Mouse (Mus musculus) embryonic facial prominence, embryonic 12.5 days (tissue): ENCODE results near the gene Sncg. TPM values are rescaled to one million over a fixed set of nuclear protein-coding genes. Genes with fewer than 3 reads are reported as not detected.

Experiments
- ATAC-seq: fragments of 200-750 bp; cut with Nextera tagmentation; 2 replicates; pipeline ENCODE4 v1.8.0; 2017; ENCODE audit not compliant: insufficient number of reproducible peaks, insufficient read depth, low FRiP score, low TSS enrichment
- H3K27ac ChIP-seq: fragments of 300-500 bp; sonication (generic); 2 replicates; pipeline ENCODE4 v1.5.1; 2016; ENCODE audit warnings: mild to moderate bottlenecking
- H3K27me3 ChIP-seq: fragments of 300-500 bp; sonication (generic); 2 replicates; pipeline ENCODE4 v1.6.1; 2016; ENCODE audit warnings: mild to moderate bottlenecking, moderate library complexity
- H3K36me3 ChIP-seq: fragments of 300-500 bp; sonication (generic); 2 replicates; pipeline ENCODE4 v1.6.1; 2016; ENCODE audit warnings: mild to moderate bottlenecking
- H3K4me1 ChIP-seq: fragments of 300-500 bp; sonication (generic); 2 replicates; pipeline ENCODE4 v1.6.1; 2016
- H3K4me2 ChIP-seq: fragments of 300-500 bp; sonication (generic); replicated peaks from 2 replicates; pipeline ENCODE4 v1.6.1; 2016; ENCODE audit warnings: mild to moderate bottlenecking, moderate library complexity
- H3K4me3 ChIP-seq: fragments of 300-500 bp; sonication (generic); 2 replicates; pipeline ENCODE4 v1.5.1; 2016; ENCODE audit warnings: mild to moderate bottlenecking
- H3K9ac ChIP-seq: fragments of 300-500 bp; sonication (generic); 2 replicates; pipeline ENCODE4 v1.6.1; 2016; ENCODE audit warnings: mild to moderate bottlenecking, moderate library complexity
- H3K9me3 ChIP-seq: fragments of 300-500 bp; sonication (generic); 2 replicates; pipeline ENCODE4 v1.6.1; 2016; ENCODE audit warnings: mild to moderate bottlenecking, moderate library complexity
- WGBS: fragments of 180-500 bp; shearing (Covaris S2); methylation state at CpG from one replicate; pipeline ENCODE4 v1.1.7; 2016; 5-methylcytosine and 5-hydroxymethylcytosine counted together
- polyA plus RNA-seq: library from polyadenylated mRNA; unstranded; fragments of >200 nt; fragmentation: Nextera tagmentation; extraction: Ambion mirVana; gene quantifications from 2 replicates; pipeline ENCODE4 v1.2.1, GENCODE M21; 2016

Sncg gene
- polyA plus RNA-seq, 1 experiment from 2014 or later = 67.0 TPM

DNA sequence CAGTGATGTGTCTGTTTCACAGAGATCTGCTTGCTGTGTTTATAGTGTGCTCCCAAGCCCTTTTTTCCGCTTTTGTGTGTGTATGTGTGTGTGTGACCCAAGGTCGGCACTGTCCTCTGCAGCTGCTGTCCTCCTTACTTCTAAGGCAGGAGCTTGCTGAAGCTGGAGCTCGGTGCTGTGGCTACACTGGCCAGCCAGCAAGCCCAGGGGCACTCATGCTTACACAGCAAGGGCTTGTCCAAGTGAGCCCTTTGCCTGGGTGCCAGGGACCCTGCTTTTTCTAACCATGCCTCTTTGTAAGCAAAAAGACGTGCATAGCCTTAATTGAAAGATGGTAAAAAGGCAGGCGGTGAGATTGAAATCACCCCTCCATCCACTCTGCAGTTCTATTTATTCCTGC is 42.1 kb downstream of the Sncg start:
- no peak overlapping the region for H3K9ac ChIP-seq
- H3K27me3 ChIP-seq = no peaks in the 10 kb centered on the region
- 91% methylated on average over 5 of the region's 5 CpGs for WGBS
- no peaks in the 10 kb centered on the region for H3K4me1 ChIP-seq
- no peaks in the 10 kb centered on the region for H3K9me3 ChIP-seq
- ATAC-seq = no peak
- H3K27ac ChIP-seq = no peak overlapping the region
- H3K36me3 ChIP-seq = peaks cover 76% of the 10 kb centered on the region
- H3K4me2 ChIP-seq = no peak overlapping the region
- no peak overlapping the region for H3K4me3 ChIP-seq

- 90% methylated on average over 3 of the region's 3 CpGs for WGBS
- Histone ChIP-seq H3K9me3 (no peaks in the 10 kb centered on the region), H3K36me3 (peaks cover 70% of the 10 kb centered on the region)
These were observed 42.7 kb downstream of the Sncg start for GRCm38 (mm10) chr14:34331886-34332285.

GRCm38 (mm10) chr14:34330657-34331158 is 43.9 kb downstream of the Sncg start:
- WGBS = 94% methylated on average over 9 of the region's 9 CpGs
- ATAC-seq = no peak
- Histone ChIP-seq H3K4me1 (no peaks in the 10 kb centered on the region), H3K4me2 (no peak overlapping the region), H3K9ac (no peak overlapping the region), H3K27me3 (no peaks in the 10 kb centered on the region), H3K4me3 (no peak overlapping the region), H3K36me3 (peaks cover 62% of the 10 kb centered on the region), H3K9me3 (no peaks in the 10 kb centered on the region), H3K27ac (no peak overlapping the region)

More at GRCm38 (mm10) chr14:34331886-34332285, 42.7 kb downstream of the Sncg start:
- Histone ChIP-seq H3K9ac (no peak overlapping the region), H3K27me3 (no peaks in the 10 kb centered on the region), H3K4me1 (no peaks in the 10 kb centered on the region), H3K4me2 (no peak overlapping the region), H3K27ac (no peak overlapping the region), H3K4me3 (no peak overlapping the region)
- no peak for ATAC-seq

- H3K9ac ChIP-seq = no peak overlapping the region
- no peaks in the 10 kb centered on the region for H3K9me3 ChIP-seq
- H3K4me3 ChIP-seq = no peak overlapping the region
- H3K4me2 ChIP-seq = no peak overlapping the region
- ATAC-seq = no peak
- WGBS = 94% methylated on average over 1 of the region's 1 CpGs
- peaks cover 57% of the 10 kb centered on the region for H3K36me3 ChIP-seq
- no peak overlapping the region for H3K27ac ChIP-seq
- no peaks in the 10 kb centered on the region for H3K4me1 ChIP-seq
- no peaks in the 10 kb centered on the region for H3K27me3 ChIP-seq
These were observed 47.0 kb downstream of the Sncg start for GRCm38 (mm10) chr14:34327618-34328017.

DNA sequence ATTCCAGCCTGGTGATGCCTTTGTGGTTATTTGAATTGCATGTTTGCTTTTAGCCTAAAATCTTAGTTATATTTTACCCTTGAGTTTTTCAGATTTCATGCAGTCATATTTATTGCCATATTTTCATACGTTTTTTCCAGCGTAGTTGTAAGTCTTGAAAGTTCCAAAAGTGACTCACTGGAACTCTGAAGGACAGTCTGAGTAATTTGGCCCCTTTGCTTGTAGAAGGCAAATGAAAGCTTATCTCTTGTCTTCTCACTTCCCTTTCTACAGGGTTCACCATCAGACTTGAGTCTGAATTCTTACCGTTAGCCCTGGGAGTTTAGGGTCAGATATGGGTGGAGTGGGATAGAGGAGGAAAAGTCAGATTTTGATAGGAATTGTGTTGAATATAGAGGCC is 48.0 kb downstream of the Sncg start:
- no peak overlapping the region for H3K4me3 ChIP-seq
- WGBS = 93% methylated on average over 3 of the region's 3 CpGs
- H3K36me3 ChIP-seq = peaks cover 51% of the 10 kb centered on the region
- no peaks in the 10 kb centered on the region for H3K9me3 ChIP-seq
- H3K4me2 ChIP-seq = no peak overlapping the region
- H3K27ac ChIP-seq = no peak overlapping the region
- H3K4me1 ChIP-seq = no peaks in the 10 kb centered on the region
- ATAC-seq = no peak
- no peak overlapping the region for H3K9ac ChIP-seq
- H3K27me3 ChIP-seq = no peaks in the 10 kb centered on the region

DNA sequence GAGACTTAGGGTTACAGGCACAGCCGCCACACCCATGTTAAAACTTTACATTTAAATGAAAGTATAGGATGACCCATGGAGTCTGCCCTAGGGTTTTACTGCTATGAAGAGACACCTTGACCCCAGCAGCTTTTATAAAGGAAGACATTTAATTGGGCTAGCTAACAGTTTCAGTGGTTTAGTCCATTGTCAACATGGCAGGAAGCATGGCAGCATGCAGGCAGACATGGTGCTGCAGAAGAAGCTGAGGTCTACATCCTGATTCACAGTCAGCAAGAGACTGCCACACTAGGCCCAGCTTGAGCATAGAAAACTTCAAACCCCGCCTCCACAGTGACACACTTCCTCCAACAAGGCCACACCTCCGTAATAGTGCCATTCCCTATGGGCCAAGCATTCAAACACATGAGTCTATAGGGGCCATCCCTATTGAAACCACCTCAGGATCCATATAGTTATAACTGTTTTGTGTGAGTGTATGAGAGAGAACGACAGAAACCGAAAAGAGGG is 51.0 kb downstream of the Sncg start:
- WGBS = 94% methylated on average over 5 of the region's 5 CpGs
- Histone ChIP-seq H3K4me1 (no peaks in the 10 kb centered on the region), H3K27ac (no peak overlapping the region), H3K27me3 (no peaks in the 10 kb centered on the region), H3K9me3 (no peaks in the 10 kb centered on the region), H3K9ac (no peak overlapping the region), H3K4me3 (no peak overlapping the region), H3K36me3 (peaks cover 42% of the 10 kb centered on the region), H3K4me2 (no peak overlapping the region)
- ATAC-seq = no peak

Other genes starting within 250 kb of the Sncg start
- 0.15 and 0.18 TPM in 2 replicates for gene Npy4r, start 222.3 kb downstream of the Sncg start, polyA plus RNA-seq
- gene Gprin2, start 173.1 kb downstream of the Sncg start, polyA plus RNA-seq = 1.9 and 2.1 TPM in 2 replicates
- gene Syt15, start 155.2 kb downstream of the Sncg start, polyA plus RNA-seq = 0.18 and 0.23 TPM in 2 replicates
- gene Shld2, start 64.3 kb downstream of the Sncg start, polyA plus RNA-seq = 17.0 and 17.9 TPM in 2 replicates
- 102 and 103 TPM in 2 replicates for gene Glud1, start 64.1 kb downstream of the Sncg start, polyA plus RNA-seq
- not detected in 2 replicates for gene Fam25c, start 19.4 kb downstream of the Sncg start, polyA plus RNA-seq
- gene Mmrn2, start 676 bp upstream of the Sncg start, polyA plus RNA-seq = 8.1 and 8.7 TPM in 2 replicates
- gene Bmpr1a, start 128.6 kb upstream of the Sncg start, polyA plus RNA-seq = 71.4 TPM in 2 replicates
- gene 9230112D13Rik, start 148.0 kb upstream of the Sncg start, polyA plus RNA-seq = not detected in 2 replicates
- 1.1 and 1.6 TPM in 2 replicates for gene Ldb3, start 213.9 kb upstream of the Sncg start, polyA plus RNA-seq
- 0.97 and 1.1 TPM in 2 replicates for gene Opn4, start 225.4 kb upstream of the Sncg start, polyA plus RNA-seq